Mouse (Mus musculus) kidney, adult 2 months (tissue): ENCODE results near the gene Nol4l. TPM values are rescaled to one million over a fixed set of nuclear protein-coding genes. Genes with fewer than 3 reads are reported as not detected.

ENCODE experiments used
- DNase-seq: peaks from one replicate; pipeline ENCODE4 v3.0.0; 2021
- H3K27ac ChIP-seq: fragments of 200-500 bp; 2 replicates; pipeline ENCODE4 v1.5.1; 2012; ENCODE audit warnings: low read depth, low read length, control low read depth, inconsistent platforms; ENCODE audit not compliant: insufficient read depth
- H3K27me3 ChIP-seq: fragments of 200-500 bp; replicated peaks from 2 replicates; pipeline ENCODE4 v1.6.1; 2012; ENCODE audit warnings: mild to moderate bottlenecking, moderate library complexity, low read length, inconsistent platforms; ENCODE audit not compliant: control insufficient read depth, insufficient read depth
- H3K36me3 ChIP-seq: fragments of 200-500 bp; 2 replicates; pipeline ENCODE4 v1.6.1; 2012; ENCODE audit warnings: mild to moderate bottlenecking, moderate library complexity, low read length, inconsistent platforms; ENCODE audit not compliant: control insufficient read depth, insufficient read depth
- H3K4me1 ChIP-seq: fragments of 200-500 bp; 2 replicates; pipeline ENCODE4 v1.6.1; 2011; ENCODE audit warnings: low read length; ENCODE audit not compliant: control insufficient read depth, insufficient read depth
- H3K4me3 ChIP-seq: fragments of 200-500 bp; 2 replicates; pipeline ENCODE4 v1.5.1; 2011; ENCODE audit warnings: mild to moderate bottlenecking, low read depth, low read length, control low read depth; ENCODE audit not compliant: insufficient read depth
- CTCF ChIP-seq: fragments of 200-500 bp; conservative IDR thresholded peaks from 2 replicates; pipeline ENCODE4 v1.5.1; 2011; ENCODE audit warnings: low read depth, mild to moderate bottlenecking, control low read depth, low read length, moderate library complexity, mixed read lengths; ENCODE audit not compliant: insufficient read depth, insufficient read length
- POLR2A ChIP-seq: fragments of 200-500 bp; IDR thresholded peaks from one replicate; pipeline ENCODE4 v1.6.1; 2011; ENCODE audit warnings: low read depth, low read length, control low read depth
- WGBS: fragments of 180-500 bp; shearing (Covaris S2); methylation state at CpG from one replicate; pipeline ENCODE4 v1.1.7; 2018; 5-methylcytosine and 5-hydroxymethylcytosine counted together
- polyA plus RNA-seq: library from polyadenylated mRNA; depleted of rRNA; stranded (reverse); fragments of >200 nt; gene quantifications from 2 replicates; pipeline ENCODE4 v1.2.3, GENCODE M21; 2012

The Nol4l gene
- polyA plus RNA-seq, 1 experiment = 11.9 TPM

GRCm38 (mm10) chr2:153406882-153407281 lies 122.9 kb downstream of the Nol4l start:
- no peaks in the 10 kb centered on the region for H3K36me3 ChIP-seq
- H3K4me3 ChIP-seq = no peak overlapping the region
- DNase-seq = no peak
- H3K4me1 ChIP-seq = no peaks in the 10 kb centered on the region
- no peak overlapping the region for H3K27ac ChIP-seq
- 57% methylated on average over 6 of the region's 6 CpGs for WGBS
- no peak for TF ChIP-seq CTCF
- no peak for TF ChIP-seq POLR2A
- no peaks in the 10 kb centered on the region for H3K27me3 ChIP-seq

GRCm38 (mm10) chr2:153404882-153405281 lies 124.9 kb downstream of the Nol4l start:
- no peak for TF ChIP-seq CTCF
- TF ChIP-seq POLR2A = no peak
- no peaks in the 10 kb centered on the region for H3K27me3 ChIP-seq
- DNase-seq = no peak
- 74% methylated on average over 3 of the region's 3 CpGs for WGBS
- H3K36me3 ChIP-seq = no peaks in the 10 kb centered on the region
- no peak overlapping the region for H3K27ac ChIP-seq
- no peak overlapping the region for H3K4me3 ChIP-seq
- H3K4me1 ChIP-seq = no peaks in the 10 kb centered on the region

DNA sequence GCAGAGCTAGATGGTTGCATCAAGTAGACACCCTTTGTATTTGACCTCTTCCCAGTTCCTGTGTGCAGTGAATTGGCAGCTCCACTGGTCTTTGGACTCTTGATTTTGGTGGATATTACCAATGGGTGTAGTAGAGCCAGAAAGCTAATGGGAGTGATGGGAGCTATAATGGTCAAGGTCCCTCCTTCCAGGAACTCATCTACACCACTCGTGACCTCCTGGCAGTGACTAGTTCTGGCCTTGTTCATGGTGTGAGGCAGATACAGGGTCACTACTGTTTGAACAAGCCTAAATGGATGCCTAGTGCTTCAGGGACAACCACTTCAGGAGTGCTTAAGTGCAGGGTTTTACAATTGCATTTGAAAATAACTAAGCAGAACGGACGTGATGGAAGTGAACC lies 125.7 kb downstream of the Nol4l start:
- no peak for TF ChIP-seq CTCF
- TF ChIP-seq POLR2A = no peak
- Histone ChIP-seq H3K4me3 (no peak overlapping the region), H3K36me3 (peaks cover 4% of the 10 kb centered on the region), H3K27me3 (no peaks in the 10 kb centered on the region), H3K4me1 (no peaks in the 10 kb centered on the region), H3K27ac (no peak overlapping the region)
- 93% methylated on average over 3 of the region's 3 CpGs for WGBS
- no peak for DNase-seq

- H3K27ac ChIP-seq = no peak overlapping the region
- WGBS = 75% methylated on average over 15 of the region's 15 CpGs
- no peak for DNase-seq
- H3K4me1 ChIP-seq = no peaks in the 10 kb centered on the region
- TF ChIP-seq POLR2A (no peak), CTCF (no peak)
- H3K27me3 ChIP-seq = no peaks in the 10 kb centered on the region
- H3K36me3 ChIP-seq = peaks cover 12% of the 10 kb centered on the region
- H3K4me3 ChIP-seq = no peak overlapping the region
Measured at GRCm38 (mm10) chr2:153399166-153399565, 130.6 kb downstream of the Nol4l start.

GRCm38 (mm10) chr2:153397790-153398515 lies 131.8 kb downstream of the Nol4l start:
- no peak for TF ChIP-seq CTCF
- TF ChIP-seq POLR2A = no peak
- WGBS = 87% methylated on average over 11 of the region's 11 CpGs
- no peak for DNase-seq
- Histone ChIP-seq H3K36me3 (peaks cover 21% of the 10 kb centered on the region), H3K4me3 (no peak overlapping the region), H3K4me1 (no peaks in the 10 kb centered on the region), H3K27me3 (no peaks in the 10 kb centered on the region), H3K27ac (no peak overlapping the region)

GRCm38 (mm10) chr2:153393045-153393444 lies 136.7 kb downstream of the Nol4l start:
- DNase-seq = no peak
- H3K36me3 ChIP-seq = peaks cover 18% of the 10 kb centered on the region
- no peak overlapping the region for H3K27ac ChIP-seq
- H3K4me1 ChIP-seq = no peaks in the 10 kb centered on the region
- H3K4me3 ChIP-seq = no peak overlapping the region
- TF ChIP-seq CTCF = no peak
- no peak for TF ChIP-seq POLR2A
- H3K27me3 ChIP-seq = no peaks in the 10 kb centered on the region
- WGBS = 83% methylated on average over 10 of the region's 10 CpGs

GRCm38 (mm10) chr2:153389831-153390230 lies 139.9 kb downstream of the Nol4l start:
- Histone ChIP-seq H3K4me3 (no peak overlapping the region), H3K27me3 (no peaks in the 10 kb centered on the region), H3K27ac (no peak overlapping the region), H3K4me1 (no peaks in the 10 kb centered on the region), H3K36me3 (peaks cover 14% of the 10 kb centered on the region)
- DNase-seq = no peak
- 89% methylated on average over 2 of the region's 2 CpGs for whole genome bisulfite sequencing
- no peak for TF ChIP-seq POLR2A
- TF ChIP-seq CTCF = no peak

DNA sequence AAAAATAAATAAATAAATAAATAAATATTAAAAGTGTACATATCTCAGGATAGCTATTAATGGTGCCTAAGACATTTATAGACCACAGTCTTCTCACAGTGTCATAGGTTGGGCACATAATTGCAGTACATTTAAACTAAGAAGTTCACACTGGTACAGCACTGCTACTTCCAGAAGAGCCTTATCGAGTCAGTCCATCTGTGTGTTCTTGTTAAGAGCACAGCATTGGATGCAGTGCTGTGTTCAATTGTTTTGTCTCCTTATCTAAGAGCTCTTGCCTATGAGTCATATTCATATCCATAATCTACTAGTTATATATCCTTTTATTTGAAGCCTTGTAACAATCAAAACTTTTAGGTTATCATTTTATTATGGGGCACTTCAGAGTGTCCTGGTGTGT lies 149.3 kb downstream of the Nol4l start:
- Histone ChIP-seq H3K4me3 (no peak overlapping the region), H3K27me3 (no peaks in the 10 kb centered on the region), H3K4me1 (peaks cover 6% of the 10 kb centered on the region), H3K27ac (no peak overlapping the region), H3K36me3 (peaks cover 2% of the 10 kb centered on the region; the same call in 1 of the 2 replicates)
- no peak for TF ChIP-seq POLR2A
- no peak for TF ChIP-seq CTCF
- DNase-seq = no peak
- 97% methylated on average over 1 of the region's 1 CpGs for WGBS
